Mouse (Mus musculus) cerebellum, adult 2 months (tissue): Measurements from ENCODE around the gene Tbc1d22a.

Experiments used
- CTCF ChIP-seq: fragments of 200-500 bp; IDR thresholded peaks from 2 replicates; pipeline ENCODE4 v1.5.1; 2011; ENCODE audit warnings: low read depth, mild to moderate bottlenecking, control low read depth, low read length, moderate library complexity, borderline replicate concordance; ENCODE audit not compliant: insufficient read depth
- POLR2A ChIP-seq: fragments of 200-500 bp; IDR thresholded peaks from 2 replicates; pipeline ENCODE4 v1.6.1; 2011; ENCODE audit warnings: low read length, control low read depth, borderline replicate concordance; ENCODE audit not compliant: insufficient read depth

DNA sequence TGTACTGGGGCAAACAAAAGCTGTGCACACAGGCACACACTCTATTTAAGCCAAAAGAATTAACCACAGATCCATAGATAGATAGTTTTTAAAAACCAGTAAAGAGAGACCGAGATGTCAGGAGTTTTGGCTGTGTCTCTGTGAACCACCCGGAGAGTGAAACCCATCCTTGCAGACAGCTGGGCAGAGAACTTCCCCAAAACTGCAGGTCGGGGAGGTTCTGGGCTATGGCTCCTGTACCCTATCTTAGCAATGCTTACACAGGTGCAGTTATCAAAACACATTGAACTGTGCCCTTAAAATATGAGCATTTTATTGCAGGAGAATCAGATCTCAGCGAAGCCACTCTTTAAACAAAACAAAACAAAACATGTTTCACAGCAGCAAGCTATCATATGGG lies 33.8 kb upstream of the Tbc1d22a start:
- TF ChIP-seq CTCF, result no peak
- TF ChIP-seq POLR2A, result no peak
